Mouse (Mus musculus): ENCODE measurements around the gene Jak3. TPM values are rescaled to one million over a fixed set of nuclear protein-coding genes. Genes with fewer than 3 reads are reported as not detected.

Jak3 gene
- 68.0 and 77.5 TPM in 2 replicates for polyA plus RNA-seq (2012; rRNA removed)

DNA sequence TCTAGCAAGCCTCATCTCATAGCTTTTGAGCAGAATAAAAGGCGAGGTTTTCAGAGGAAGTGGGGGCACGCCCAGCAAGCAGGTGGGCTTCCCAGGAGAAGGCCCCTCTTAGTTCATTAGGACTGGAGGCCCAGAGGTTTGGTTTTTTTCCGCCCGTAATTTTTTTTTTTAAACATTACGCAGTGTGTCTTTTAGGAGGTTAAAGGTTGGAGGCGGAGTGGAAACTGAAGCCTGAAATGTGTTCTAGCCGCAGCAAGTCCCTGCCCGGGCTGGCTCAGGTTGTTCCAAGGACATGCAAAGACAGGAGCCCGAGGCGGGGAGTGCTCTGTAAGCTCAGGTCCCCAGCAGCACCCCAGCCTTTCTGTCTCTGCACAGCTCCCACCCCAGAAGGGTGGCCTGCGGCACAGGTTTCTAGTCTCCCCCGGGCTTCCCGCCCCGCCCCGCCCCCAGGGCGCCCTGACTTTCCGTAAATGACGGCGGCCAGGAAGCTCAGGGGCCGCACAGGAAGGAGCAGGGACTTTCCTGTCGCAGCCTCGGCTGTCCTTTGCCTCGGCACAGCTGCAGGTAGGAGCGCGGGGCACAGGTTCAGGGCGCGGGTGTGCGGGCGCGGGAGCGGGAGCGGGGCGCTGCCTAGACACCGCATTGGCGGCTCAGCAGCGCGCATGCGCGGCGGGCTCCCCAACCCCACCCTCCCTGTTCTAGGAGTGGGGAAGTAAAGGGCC, at the start of gene Jak3:
Jak3 (plus strand) TSS at position 277 of the 722 bp plus-strand sequence.
- under 1% methylated on average over 40 of the region's 40 CpGs for WGBS
- peak; percentile 70 for DNase-seq

GRCm38 (mm10) chr8:71626753-71627152, 49.3 kb upstream of the Jak3 start:
- Histone ChIP-seq H3K27ac (ENCODE audit: control insufficient read depth, insufficient read depth, low read length) (no peak overlapping the region), H3K36me3 (ENCODE audit: control insufficient read depth, insufficient read depth, low read length) (peaks cover 12% of the 10 kb centered on the region; the same call in 1 of the 2 replicates), H3K4me3 (ENCODE audit: control insufficient read depth, insufficient read depth, low read length) (no peak overlapping the region), H3K27me3 (ENCODE audit: control insufficient read depth, insufficient read depth, low read length) (no peaks in the 10 kb centered on the region), H3K4me1 (replicated peaks; ENCODE audit: control insufficient read depth, insufficient read depth, low read length) (peaks cover 26% of the 10 kb centered on the region)
- TF ChIP-seq POLR2A (IDR thresholded peaks at IDR 0.05; ENCODE audit: control insufficient read depth, extremely low read depth, insufficient read depth, low read length, poor library complexity) (no peak), CTCF (IDR thresholded peaks at IDR 0.05; ENCODE audit: borderline replicate concordance, control insufficient read depth, extremely low read depth, insufficient read depth, low read length, poor library complexity) (no peak)
- 88% methylated on average over 9 of the region's 9 CpGs for WGBS
- no peak for DNase-seq

More for the DNA sequence above, at the start of gene Jak3:
- Histone ChIP-seq H3K4me3 (ENCODE audit: control insufficient read depth, insufficient read depth, low read length) (peak within 1 kb of the TSS; percentile 67), H3K27me3 (ENCODE audit: control insufficient read depth, insufficient read depth, low read length) (no peaks in the 10 kb centered on the region), H3K27ac (ENCODE audit: control insufficient read depth, insufficient read depth, low read length) (peak within 1 kb of the TSS; percentile 70), H3K4me1 (replicated peaks; ENCODE audit: control insufficient read depth, insufficient read depth, low read length) (peaks cover 26% of the 10 kb centered on the region), H3K36me3 (ENCODE audit: control insufficient read depth, insufficient read depth, low read length) (no peaks in the 10 kb centered on the region)
- 0 out of 2 replicates have a peak, but pooled peaks have one; percentile 37 for TF ChIP-seq CTCF (IDR thresholded peaks at IDR 0.05; ENCODE audit: borderline replicate concordance, control insufficient read depth, extremely low read depth, insufficient read depth, low read length, poor library complexity)
- 0 out of 2 replicates have a peak, but pooled peaks have one; percentile 33 for TF ChIP-seq POLR2A (IDR thresholded peaks at IDR 0.05; ENCODE audit: control insufficient read depth, extremely low read depth, insufficient read depth, low read length, poor library complexity)

DNA sequence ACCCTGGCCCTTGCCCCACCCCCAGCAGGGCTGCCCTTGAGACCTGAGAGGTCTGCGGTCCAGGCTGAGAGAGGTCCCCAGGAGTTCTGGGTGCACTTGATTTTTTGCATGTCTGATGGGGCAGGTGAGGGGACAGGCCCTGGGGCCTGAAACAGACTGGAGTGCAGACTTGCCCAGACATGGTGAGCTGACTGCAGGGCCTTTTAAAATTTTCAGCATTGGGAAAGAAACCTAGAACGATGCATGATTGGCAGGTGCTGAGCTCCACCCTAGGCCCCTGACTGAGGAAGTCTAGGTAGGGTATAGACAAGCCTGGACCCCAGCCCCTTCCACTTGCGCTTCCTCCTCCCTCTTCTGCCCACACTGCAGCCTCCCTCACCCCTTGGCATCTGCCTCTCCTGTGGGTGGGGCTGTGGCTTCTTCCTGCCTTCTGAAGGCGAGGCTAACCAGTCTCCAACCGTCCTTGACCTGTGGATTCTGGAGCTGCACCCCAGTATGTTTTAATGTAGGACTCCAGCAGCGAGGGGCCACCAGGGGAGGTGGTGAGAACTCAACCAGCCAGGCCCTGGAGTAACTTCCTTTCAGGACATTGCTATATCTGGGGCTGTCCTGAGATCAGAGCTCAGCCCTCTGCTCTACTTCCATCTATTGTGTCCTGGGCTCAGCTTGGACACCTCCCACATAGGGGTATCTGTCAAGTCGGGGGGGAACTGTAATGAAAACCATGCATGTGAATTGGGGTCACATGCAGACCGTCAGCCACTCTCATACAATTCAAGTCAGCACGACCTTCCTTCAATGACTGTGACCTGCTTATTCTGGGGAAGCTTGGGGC, 48.6 kb upstream of the Jak3 start:
- no peak overlapping the region for H3K4me3 ChIP-seq (ENCODE audit: control insufficient read depth, insufficient read depth, low read length)
- peaks cover 9% of the 10 kb centered on the region; the same call in 1 of the 2 replicates for H3K36me3 ChIP-seq (ENCODE audit: control insufficient read depth, insufficient read depth, low read length)
- TF ChIP-seq CTCF (IDR thresholded peaks at IDR 0.05; ENCODE audit: borderline replicate concordance, control insufficient read depth, extremely low read depth, insufficient read depth, low read length, poor library complexity) = no peak
- TF ChIP-seq POLR2A (IDR thresholded peaks at IDR 0.05; ENCODE audit: control insufficient read depth, extremely low read depth, insufficient read depth, low read length, poor library complexity) = no peak
- H3K27ac ChIP-seq (ENCODE audit: control insufficient read depth, insufficient read depth, low read length) = peak overlapping the region; percentile 14; the same call in 1 of the 2 replicates
- no peak for DNase-seq
- no peaks in the 10 kb centered on the region for H3K27me3 ChIP-seq (ENCODE audit: control insufficient read depth, insufficient read depth, low read length)
- peaks cover 26% of the 10 kb centered on the region for H3K4me1 ChIP-seq (replicated peaks; ENCODE audit: control insufficient read depth, insufficient read depth, low read length)
- 30% methylated on average over 9 of the region's 9 CpGs for WGBS

DNA sequence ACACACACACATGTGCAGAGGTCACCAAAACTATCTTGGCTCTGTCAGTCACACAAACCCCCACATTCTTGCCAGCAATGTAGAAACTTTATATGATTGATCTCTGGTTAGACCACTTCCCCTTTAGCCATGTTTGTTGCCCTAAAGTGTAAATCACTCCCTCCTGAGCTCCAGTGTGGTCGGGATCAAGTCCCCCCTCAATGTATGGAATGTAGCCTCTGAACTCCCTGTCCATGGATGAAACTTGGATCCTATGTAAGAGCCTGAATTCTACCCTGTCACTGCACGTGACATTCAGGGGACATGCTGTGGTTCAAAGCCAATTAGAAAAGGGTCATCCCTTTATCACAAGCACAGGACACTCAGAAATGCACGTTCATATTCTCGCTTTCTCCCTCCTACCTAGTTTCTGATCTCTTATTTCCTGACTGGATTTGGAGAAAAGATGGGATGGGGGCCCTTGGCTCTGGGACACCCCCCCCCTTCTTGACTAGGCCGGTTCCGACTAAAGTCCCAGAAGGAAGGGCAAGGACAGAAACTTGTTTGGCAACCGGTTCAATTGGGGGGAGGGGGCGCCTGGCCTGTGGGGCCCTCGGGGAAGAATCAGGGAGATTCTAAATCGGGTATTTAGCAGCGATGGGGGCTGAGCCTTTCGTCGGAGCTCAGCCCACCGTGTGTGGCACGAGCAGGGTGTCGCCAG, 47.5 kb upstream of the Jak3 start:
- WGBS = 8% methylated on average over 16 of the region's 16 CpGs
- H3K27ac ChIP-seq (ENCODE audit: control insufficient read depth, insufficient read depth, low read length) = no peak overlapping the region
- peaks cover 28% of the 10 kb centered on the region for H3K4me1 ChIP-seq (replicated peaks; ENCODE audit: control insufficient read depth, insufficient read depth, low read length)

DNA sequence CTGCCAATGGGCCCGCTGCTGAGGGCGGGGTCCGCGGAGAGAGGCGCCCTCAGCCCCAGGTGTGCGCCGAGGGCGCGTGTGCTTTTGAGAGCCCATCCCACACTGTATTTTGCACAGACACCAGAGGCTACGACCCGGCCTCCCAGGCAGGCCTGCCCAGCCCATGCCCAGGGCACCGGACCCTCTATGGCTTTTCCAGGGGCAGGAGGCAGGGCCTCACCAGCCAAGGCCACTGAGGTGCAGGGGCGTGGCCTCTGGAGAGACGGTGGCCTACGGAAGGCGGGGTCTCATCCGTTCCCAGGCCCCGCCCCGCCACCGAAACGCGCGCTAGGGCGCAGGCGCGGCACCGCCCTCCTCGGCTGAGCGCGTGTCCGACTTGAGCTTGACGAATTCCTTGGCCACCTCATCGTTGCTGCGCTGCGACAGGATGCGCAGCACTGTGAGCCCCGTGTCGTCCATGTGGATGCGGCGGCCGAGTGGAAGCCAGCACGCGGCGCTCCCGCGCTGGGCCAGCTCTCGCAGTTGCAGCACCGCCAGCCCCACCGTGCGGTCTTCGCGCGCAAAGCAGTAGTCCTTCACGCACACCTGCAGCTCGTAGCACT, 46.9 kb upstream of the Jak3 start:
- Histone ChIP-seq H3K4me3 (ENCODE audit: control insufficient read depth, insufficient read depth, low read length) (peak overlapping the region; percentile 53), H3K4me1 (replicated peaks; ENCODE audit: control insufficient read depth, insufficient read depth, low read length) (peaks cover 34% of the 10 kb centered on the region), H3K27me3 (ENCODE audit: control insufficient read depth, insufficient read depth, low read length) (no peaks in the 10 kb centered on the region), H3K27ac (ENCODE audit: control insufficient read depth, insufficient read depth, low read length) (no peak overlapping the region), H3K36me3 (ENCODE audit: control insufficient read depth, insufficient read depth, low read length) (no peaks in the 10 kb centered on the region)
- TF ChIP-seq CTCF (IDR thresholded peaks at IDR 0.05; ENCODE audit: borderline replicate concordance, control insufficient read depth, extremely low read depth, insufficient read depth, low read length, poor library complexity) (peak; percentile 67; the same call in 1 of the 2 replicates), POLR2A (IDR thresholded peaks at IDR 0.05; ENCODE audit: control insufficient read depth, extremely low read depth, insufficient read depth, low read length, poor library complexity) (no peak)
- DNase-seq = peak; percentile 95
- under 1% methylated on average over 55 of the region's 55 CpGs for WGBS

More for the DNA sequence above, 47.5 kb upstream of the Jak3 start:
- no peak for DNase-seq
- peaks cover 2% of the 10 kb centered on the region; the same call in 1 of the 2 replicates for H3K36me3 ChIP-seq (ENCODE audit: control insufficient read depth, insufficient read depth, low read length)
- TF ChIP-seq CTCF (IDR thresholded peaks at IDR 0.05; ENCODE audit: borderline replicate concordance, control insufficient read depth, extremely low read depth, insufficient read depth, low read length, poor library complexity) (no peak), POLR2A (IDR thresholded peaks at IDR 0.05; ENCODE audit: control insufficient read depth, extremely low read depth, insufficient read depth, low read length, poor library complexity) (no peak)
- no peaks in the 10 kb centered on the region for H3K27me3 ChIP-seq (ENCODE audit: control insufficient read depth, insufficient read depth, low read length)
- peak overlapping the region; percentile 53 for H3K4me3 ChIP-seq (ENCODE audit: control insufficient read depth, insufficient read depth, low read length)
